Mouse (Mus musculus) myocyte (in vitro differentiated cells): ENCODE data around the gene Anks1.

ENCODE experiments used
- CEBPB ChIP-seq: IDR thresholded peaks from 2 replicates; pipeline ENCODE4 v1.6.1; 2011; ENCODE audit warnings: mild to moderate bottlenecking, moderate library complexity; ENCODE audit not compliant: poor library complexity, insufficient read depth, severe bottlenecking
- E2F4 ChIP-seq: IDR thresholded peaks from one replicate; pipeline ENCODE4 v1.6.1; 2011; ENCODE audit warnings: mild to moderate bottlenecking, control low read depth, moderate library complexity; ENCODE audit not compliant: insufficient read depth
- MAX ChIP-seq: IDR thresholded peaks from one replicate; pipeline ENCODE4 v1.6.1; 2011; ENCODE audit warnings: low read depth, mild to moderate bottlenecking, control low read depth
- MYOD1 ChIP-seq, 3 experiments: IDR thresholded peaks; one replicate each; pipeline ENCODE4 v1.6.1; 2011; ENCODE audit warnings: control low read depth in 2 of 3, low read depth in 2 of 3, mild to moderate bottlenecking in 2 of 3, moderate library complexity in 1 of 3; ENCODE audit not compliant: insufficient read length in 2 of 3, control insufficient read depth in 1 of 3
- MYOG ChIP-seq, 3 experiments: IDR thresholded peaks; one replicate each; pipeline ENCODE4 v1.6.1; 2011; ENCODE audit warnings: control low read depth in 2 of 3, low read depth in 2 of 3, mild to moderate bottlenecking in 2 of 3; ENCODE audit not compliant: insufficient read length in 2 of 3, control insufficient read depth in 1 of 3, insufficient read depth in 1 of 3
- POLR2A ChIP-seq: IDR thresholded peaks from one replicate; pipeline ENCODE4 v1.6.1; 2011; ENCODE audit warnings: low read depth, mild to moderate bottlenecking, control low read depth, moderate library complexity; ENCODE audit not compliant: insufficient read length
- POLR2AphosphoS2 ChIP-seq: IDR thresholded peaks from one replicate; pipeline ENCODE4 v1.6.1; 2011; ENCODE audit warnings: low read depth, control low read depth; ENCODE audit not compliant: insufficient read length
- REST ChIP-seq: IDR thresholded peaks from one replicate; pipeline ENCODE4 v1.6.1; 2011; ENCODE audit warnings: mild to moderate bottlenecking, control low read depth, moderate library complexity; ENCODE audit not compliant: insufficient read depth, insufficient read length
- TCF12 ChIP-seq: IDR thresholded peaks from one replicate; pipeline ENCODE4 v1.6.1; 2011; ENCODE audit warnings: mild to moderate bottlenecking, control low read depth; ENCODE audit not compliant: poor library complexity, insufficient read depth, severe bottlenecking
- USF1 ChIP-seq: IDR thresholded peaks from one replicate; pipeline ENCODE4 v1.6.1; 2011; ENCODE audit warnings: low read depth, mild to moderate bottlenecking, control low read depth, moderate library complexity

GRCm38 (mm10) chr17:28101902-28102319 lies 192.8 kb downstream of the Anks1 start:
- TF ChIP-seq USF1 (no peak), POLR2A (no peak), MYOG (IDR thresholded peaks at IDR 0.05; ENCODE audit: control insufficient read depth in 1 of 3, insufficient read depth in 1 of 3, insufficient read length in 2 of 3, low read depth in 2 of 3) (no peak), E2F4 (no peak), MAX (no peak), POLR2AphosphoS2 (no peak), MYOD1 (IDR thresholded peaks at IDR 0.05; ENCODE audit: control insufficient read depth in 1 of 3, insufficient read length in 2 of 3, low read depth in 2 of 3) (no peak), CEBPB (no peak), REST (no peak), TCF12 (no peak)
